Mouse (Mus musculus): ENCODE data around the gene Cc2d1a.

DNA sequence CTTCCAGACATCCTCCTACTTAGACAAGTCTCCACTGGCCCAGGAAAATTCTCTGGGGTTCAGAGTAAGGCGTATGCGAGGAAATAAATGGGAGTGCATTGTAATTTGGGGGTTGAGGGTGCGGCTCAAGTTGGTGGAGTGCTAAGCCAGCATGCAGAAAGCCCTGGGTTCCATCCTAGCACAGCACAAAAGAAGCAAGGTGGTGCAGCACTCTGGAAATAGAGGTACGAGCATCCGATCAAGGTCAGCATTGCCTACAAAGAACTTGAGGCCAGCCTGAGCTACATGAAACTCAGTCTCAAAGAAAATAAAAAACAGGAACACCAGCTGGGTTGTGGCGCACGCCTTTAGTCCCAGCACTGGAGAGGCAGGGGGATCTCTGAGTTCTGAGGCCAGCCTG, 37.4 kb upstream of the Cc2d1a start, which contains the start of gene Nanos3:
- TF ChIP-seq CTCF (IDR thresholded peaks at IDR 0.05) (no peak), EP300 (IDR thresholded peaks at IDR 0.05) (no peak)
